Mouse (Mus musculus): Measurements from ENCODE around the gene D430019H16Rik.

D430019H16Rik gene

GRCm38 (mm10) chr12:105537162-105537561 is 83.5 kb downstream of the D430019H16Rik start:
- no peak for DNase-seq (ENCODE audit: low read depth, low spot score)

- DNase-seq (ENCODE audit: low read depth, low spot score): no peak
Measured at GRCm38 (mm10) chr12:105539649-105540048, 86.0 kb downstream of the D430019H16Rik start.

- DNase-seq (ENCODE audit: low read depth, low spot score): no peak
Measured at GRCm38 (mm10) chr12:105541590-105542402, 88.1 kb downstream of the D430019H16Rik start.

GRCm38 (mm10) chr12:105542513-105542912 is 88.9 kb downstream of the D430019H16Rik start:
- DNase-seq (ENCODE audit: low read depth, low spot score): no peak
